10 mouse cellular contexts compared by ENCODE assay signal in genomic region chr8:121002871-121003539, GRCm38 (mm10).
DNase-seq lines count a peak whose midpoint lies in the region; ATAC-seq lines count a peak whose summit lies in the region.
"Had no signal": no experiment of that assay in that cellular context is flagged by ENCODE, and none has a peak within 500 bp of the region (broad histone marks: within the 10 kb centered on the region; RNA-seq: fewer than 3 reads in every experiment).

No protein-coding gene starts in this region.

- no peak overlapping the region for H3K4me3 ChIP-seq in embryonic facial prominence, embryonic 10.5 days
- H3K4me3 ChIP-seq in hindbrain, embryonic 14.5 days (replicated peaks; ENCODE audit: low read length), result no peak overlapping the region

- H3K27ac ChIP-seq in embryonic facial prominence, embryonic 10.5 days (replicated peaks), result 0 out of 2 replicates have a peak overlapping the region, but pooled peaks have one; percentile 25
- H3K27ac ChIP-seq in hindbrain, embryonic 14.5 days, result peak overlapping the region; percentile 47; the same call in 1 of the 2 replicates
- H3K27ac ChIP-seq: macrophage had no signal

- no peak overlapping the region for H3K4me2 ChIP-seq in hindbrain, embryonic 14.5 days (replicated peaks)

- H3K27me3 ChIP-seq in embryonic facial prominence, embryonic 10.5 days (replicated peaks; ENCODE audit: low read depth, poor library complexity, severe bottlenecking), result peaks cover 16% of the 10 kb centered on the region
- H3K27me3 ChIP-seq in hindbrain, embryonic 14.5 days (ENCODE audit: control insufficient read depth, insufficient read depth, low read length), result no peaks in the 10 kb centered on the region

- 58% methylated on average over 17 of the region's 17 CpGs for WGBS in embryonic facial prominence, embryonic 10.5 days
- 43% methylated on average over 17 of the region's 17 CpGs for WGBS in hindbrain, embryonic 14.5 days

- ATAC-seq in hindbrain, embryonic 14.5 days (ENCODE audit: low FRiP score), result no peak
- no peak for ATAC-seq in megakaryocyte, adult 5-6 weeks (ENCODE audit: poor library complexity, severe bottlenecking)

- peak; percentile 8 for DNase-seq in kidney, adult 9 months
- no peak for DNase-seq in kidney, adult 18-20 months
- DNase-seq in embryonic facial prominence, embryonic 10.5 days (ENCODE audit: low spot score), result no peak
- DNase-seq in hindbrain, embryonic 14.5 days (ENCODE audit: low spot score), result peak; percentile 59
- DNase-seq in kidney, postnatal 4 days, result peak; percentile 75 to 76
- DNase-seq in cerebellum, adult 18-20 months, result no peak
- no peak for DNase-seq in adrenal gland, postnatal 25 days
- DNase-seq: right cerebral cortex, adult 18-20 months had no signal

- no peaks in the 10 kb centered on the region for H3K36me3 ChIP-seq in embryonic facial prominence, embryonic 10.5 days (replicated peaks)
- H3K36me3 ChIP-seq in hindbrain, embryonic 14.5 days (replicated peaks; ENCODE audit: control insufficient read depth, insufficient read depth), result no peaks in the 10 kb centered on the region

- peaks cover 8% of the 10 kb centered on the region; the same call in 1 of the 2 replicates for H3K9me3 ChIP-seq in embryonic facial prominence, embryonic 10.5 days
- H3K9me3 ChIP-seq in hindbrain, embryonic 14.5 days (ENCODE audit: control insufficient read depth, low read length), result peaks cover 14% of the 10 kb centered on the region

- H3K4me1 ChIP-seq in embryonic facial prominence, embryonic 10.5 days, result peaks cover 20% of the 10 kb centered on the region
- 0 out of 2 replicates have a peak, but pooled peaks cover 6% of the 10 kb centered on the region for H3K4me1 ChIP-seq in hindbrain, embryonic 14.5 days (replicated peaks; ENCODE audit: control insufficient read depth, insufficient read depth, low read length)

- H3K9ac ChIP-seq in hindbrain, embryonic 14.5 days, result no peak overlapping the region

Comparison
In these comparisons a context has a peak if more than half of its experiments do, and no peak if none do; other contexts are left out.
1. DNase-seq: peak in kidney, adult 9 months (single experiment), hindbrain, embryonic 14.5 days (single experiment) and kidney, postnatal 4 days (2 of 2); none in kidney, adult 18-20 months (single experiment), embryonic facial prominence, embryonic 10.5 days (single experiment), cerebellum, adult 18-20 months (0 of 2) and adrenal gland, postnatal 25 days (single experiment).